Mouse (Mus musculus) small intestine, adult 2 months (tissue): ENCODE results near the gene Cntn4. TPM values are rescaled to one million over a fixed set of nuclear protein-coding genes. Genes with fewer than 3 reads are reported as not detected.

Experiments used
- H3K27ac ChIP-seq: fragments of 200-500 bp; 2 replicates; pipeline ENCODE4 v1.5.1; 2012; ENCODE audit warnings: low read depth, low read length, control low read depth, inconsistent platforms; ENCODE audit not compliant: insufficient read depth
- H3K27me3 ChIP-seq: fragments of 200-500 bp; 2 replicates; pipeline ENCODE4 v1.6.1; 2012; ENCODE audit warnings: mild to moderate bottlenecking, moderate library complexity, low read length, inconsistent platforms; ENCODE audit not compliant: control insufficient read depth, insufficient read depth
- H3K36me3 ChIP-seq: fragments of 200-500 bp; 2 replicates; pipeline ENCODE4 v1.6.1; 2012; ENCODE audit warnings: mild to moderate bottlenecking, low read length, control low read depth, inconsistent platforms; ENCODE audit not compliant: control insufficient read depth, insufficient read depth
- H3K4me1 ChIP-seq: fragments of 200-500 bp; 2 replicates; pipeline ENCODE4 v1.6.1; 2012; ENCODE audit warnings: low read length, inconsistent platforms, mixed read lengths; ENCODE audit not compliant: control insufficient read depth, insufficient read depth, insufficient read length
- H3K4me3 ChIP-seq: fragments of 200-500 bp; 2 replicates; pipeline ENCODE4 v1.5.1; 2012; ENCODE audit warnings: low read depth, mild to moderate bottlenecking, control low read depth, inconsistent platforms, low read length, moderate library complexity
- CTCF ChIP-seq: fragments of 200-500 bp; IDR thresholded peaks from 2 replicates; pipeline ENCODE4 v1.5.1; 2012; ENCODE audit warnings: low read depth, mild to moderate bottlenecking, control low read depth, inconsistent platforms, low read length, moderate library complexity, mixed read lengths; ENCODE audit not compliant: insufficient replicate concordance, insufficient read length; ENCODE audit errors: extremely low read depth
- POLR2A ChIP-seq: fragments of 200-500 bp; IDR thresholded peaks from 2 replicates; pipeline ENCODE4 v1.6.1; 2012; ENCODE audit warnings: low read depth, mild to moderate bottlenecking, control low read depth, inconsistent platforms, low read length, moderate library complexity
- WGBS: fragments of 180-500 bp; shearing (Covaris S2); methylation state at CpG from one replicate; pipeline ENCODE4 v1.1.7; 2018; 5-methylcytosine and 5-hydroxymethylcytosine counted together
- polyA plus RNA-seq: library from polyadenylated mRNA; depleted of rRNA; stranded (reverse); fragments of >200 nt; gene quantifications from 2 replicates; pipeline ENCODE4 v1.2.3, GENCODE M21; 2012

Gene Cntn4
- polyA plus RNA-seq, 1 experiment = not detected

- Histone ChIP-seq H3K4me1 (no peaks in the 10 kb centered on the region), H3K36me3 (no peaks in the 10 kb centered on the region), H3K27ac (no peak overlapping the region), H3K27me3 (no peaks in the 10 kb centered on the region), H3K4me3 (no peak overlapping the region)
- TF ChIP-seq POLR2A = no peak
- TF ChIP-seq CTCF = no peak
- 44% methylated on average over 1 of the region's 1 CpGs for WGBS
Observed at GRCm38 (mm10) chr6:106328987-106329386, 651.5 kb downstream of the Cntn4 start.

GRCm38 (mm10) chr6:106329636-106330035 lies 652.2 kb downstream of the Cntn4 start:
- H3K27ac ChIP-seq = no peak overlapping the region
- no peaks in the 10 kb centered on the region for H3K36me3 ChIP-seq
- no peaks in the 10 kb centered on the region for H3K27me3 ChIP-seq
- no peak for TF ChIP-seq CTCF
- no peak for TF ChIP-seq POLR2A
- WGBS = 60% methylated on average over 1 of the region's 1 CpGs
- H3K4me1 ChIP-seq = no peaks in the 10 kb centered on the region
- no peak overlapping the region for H3K4me3 ChIP-seq

GRCm38 (mm10) chr6:106332466-106332865 lies 655.0 kb downstream of the Cntn4 start:
- no peak overlapping the region for H3K4me3 ChIP-seq
- H3K27me3 ChIP-seq = no peaks in the 10 kb centered on the region
- H3K36me3 ChIP-seq = no peaks in the 10 kb centered on the region
- WGBS = 81% methylated on average over 3 of the region's 3 CpGs
- no peaks in the 10 kb centered on the region for H3K4me1 ChIP-seq
- TF ChIP-seq CTCF (no peak), POLR2A (no peak)
- H3K27ac ChIP-seq = no peak overlapping the region

GRCm38 (mm10) chr6:106332933-106333332 lies 655.5 kb downstream of the Cntn4 start:
- Histone ChIP-seq H3K36me3 (no peaks in the 10 kb centered on the region), H3K4me3 (no peak overlapping the region), H3K27me3 (no peaks in the 10 kb centered on the region), H3K27ac (no peak overlapping the region), H3K4me1 (no peaks in the 10 kb centered on the region)
- 71% methylated on average over 1 of the region's 1 CpGs for WGBS
- no peak for TF ChIP-seq CTCF

GRCm38 (mm10) chr6:106335066-106335465 lies 657.6 kb downstream of the Cntn4 start:
- WGBS = 55% methylated on average over 1 of the region's 1 CpGs
- no peaks in the 10 kb centered on the region for H3K36me3 ChIP-seq
- H3K27me3 ChIP-seq = no peaks in the 10 kb centered on the region
- H3K4me3 ChIP-seq = no peak overlapping the region
- no peak overlapping the region for H3K27ac ChIP-seq
- no peaks in the 10 kb centered on the region for H3K4me1 ChIP-seq
- no peak for TF ChIP-seq POLR2A
- no peak for TF ChIP-seq CTCF

- Histone ChIP-seq H3K36me3 (no peaks in the 10 kb centered on the region), H3K27me3 (no peaks in the 10 kb centered on the region), H3K4me3 (no peak overlapping the region), H3K4me1 (no peaks in the 10 kb centered on the region), H3K27ac (no peak overlapping the region)
- WGBS = 70% methylated on average over 3 of the region's 3 CpGs
- TF ChIP-seq CTCF = no peak
- TF ChIP-seq POLR2A = no peak
Observed at GRCm38 (mm10) chr6:106336805-106337204, 659.3 kb downstream of the Cntn4 start.

GRCm38 (mm10) chr6:106337829-106338228 lies 660.4 kb downstream of the Cntn4 start:
- TF ChIP-seq CTCF (no peak), POLR2A (no peak)
- Histone ChIP-seq H3K4me3 (no peak overlapping the region), H3K4me1 (no peaks in the 10 kb centered on the region), H3K36me3 (no peaks in the 10 kb centered on the region), H3K27ac (no peak overlapping the region), H3K27me3 (no peaks in the 10 kb centered on the region)

GRCm38 (mm10) chr6:106341114-106341513 lies 663.7 kb downstream of the Cntn4 start:
- Histone ChIP-seq H3K36me3 (no peaks in the 10 kb centered on the region), H3K4me1 (no peaks in the 10 kb centered on the region), H3K27ac (no peak overlapping the region), H3K27me3 (no peaks in the 10 kb centered on the region), H3K4me3 (no peak overlapping the region)
- TF ChIP-seq POLR2A (no peak), CTCF (no peak)
